Mouse (Mus musculus): Measurements from ENCODE around the gene Serinc1. TPM values are rescaled to one million over a fixed set of nuclear protein-coding genes. Genes with fewer than 3 reads are reported as not detected.

Gene Serinc1
- polyA plus RNA-seq, 1 experiment from 2014 or later, result 80.9 TPM

- peak; percentile 87 for ATAC-seq
- Histone ChIP-seq H3K4me1 (replicated peaks; ENCODE audit: control insufficient read depth, insufficient read depth, low read length) (no peaks in the 10 kb centered on the region), H3K4me3 (ENCODE audit: low read depth, low read length) (peak overlapping the region; percentile 82), H3K27ac (ENCODE audit: low read depth, low read length) (peak overlapping the region; percentile 75), H3K9ac (ENCODE audit: low read depth, low read length) (peak overlapping the region; percentile 85), H3K9me3 (ENCODE audit: control insufficient read depth) (0 out of 2 replicates have a peak, but pooled peaks cover 2% of the 10 kb centered on the region), H3K27me3 (replicated peaks; ENCODE audit: control insufficient read depth, insufficient read depth, low read length) (no peaks in the 10 kb centered on the region), H3K36me3 (ENCODE audit: control insufficient read depth, insufficient read depth) (no peaks in the 10 kb centered on the region), H3K4me2 (replicated peaks; ENCODE audit: low read depth) (peak overlapping the region; percentile 83)
- WGBS, result under 1% methylated on average over 54 of the region's 65 CpGs
- TF ChIP-seq CTCF (IDR thresholded peaks at IDR 0.05; ENCODE audit: low read depth), result no peak
Observed at GRCm38 (mm10) chr10:57486542-57487071, 45.7 kb downstream of the Serinc1 start.

- 0 out of 2 replicates have a peak, but pooled peaks cover 2% of the 10 kb centered on the region for H3K9me3 ChIP-seq (ENCODE audit: control insufficient read depth)
- H3K4me3 ChIP-seq (ENCODE audit: low read depth, low read length), result peak within 1 kb of the TSS; percentile 82
- peak within 1 kb of the TSS; percentile 85 for H3K9ac ChIP-seq (ENCODE audit: low read depth, low read length)
- under 1% methylated on average over 52 of the region's 52 CpGs for WGBS
- H3K27me3 ChIP-seq (replicated peaks; ENCODE audit: control insufficient read depth, insufficient read depth, low read length), result no peaks in the 10 kb centered on the region
- H3K4me2 ChIP-seq (replicated peaks; ENCODE audit: low read depth), result peak within 1 kb of the TSS; percentile 83
- TF ChIP-seq CTCF (IDR thresholded peaks at IDR 0.05; ENCODE audit: low read depth), result no peak
- peak; percentile 100 for ATAC-seq
- no peaks in the 10 kb centered on the region for H3K36me3 ChIP-seq (ENCODE audit: control insufficient read depth, insufficient read depth)
- H3K4me1 ChIP-seq (replicated peaks; ENCODE audit: control insufficient read depth, insufficient read depth, low read length), result no peaks in the 10 kb centered on the region
- peak within 1 kb of the TSS; percentile 75 for H3K27ac ChIP-seq (ENCODE audit: low read depth, low read length)
Observed at GRCm38 (mm10) chr10:57485908-57486541, 46.3 kb downstream of the Serinc1 start, which contains the start of gene Hsf2. Hsf2 (plus strand) TSS chr10:57486385.

- Histone ChIP-seq H3K9ac (ENCODE audit: low read depth, low read length) (no peak overlapping the region), H3K9me3 (ENCODE audit: control insufficient read depth) (0 out of 2 replicates have a peak, but pooled peaks cover 2% of the 10 kb centered on the region), H3K27ac (ENCODE audit: low read depth, low read length) (no peak overlapping the region), H3K4me1 (replicated peaks; ENCODE audit: control insufficient read depth, insufficient read depth, low read length) (no peaks in the 10 kb centered on the region), H3K27me3 (replicated peaks; ENCODE audit: control insufficient read depth, insufficient read depth, low read length) (no peaks in the 10 kb centered on the region), H3K4me3 (ENCODE audit: low read depth, low read length) (no peak overlapping the region), H3K36me3 (ENCODE audit: control insufficient read depth, insufficient read depth) (no peaks in the 10 kb centered on the region), H3K4me2 (replicated peaks; ENCODE audit: low read depth) (no peak overlapping the region)
- no peak for ATAC-seq
- WGBS, result 82% methylated on average over 3 of the region's 3 CpGs
- TF ChIP-seq CTCF (IDR thresholded peaks at IDR 0.05; ENCODE audit: low read depth), result no peak
Observed at GRCm38 (mm10) chr10:57484741-57485140, 47.6 kb downstream of the Serinc1 start.

- ATAC-seq, result no peak
- Histone ChIP-seq H3K4me3 (ENCODE audit: low read depth, low read length) (no peak overlapping the region), H3K9me3 (ENCODE audit: control insufficient read depth) (0 out of 2 replicates have a peak, but pooled peaks cover 2% of the 10 kb centered on the region), H3K9ac (ENCODE audit: low read depth, low read length) (no peak overlapping the region), H3K27ac (ENCODE audit: low read depth, low read length) (no peak overlapping the region), H3K4me2 (replicated peaks; ENCODE audit: low read depth) (no peak overlapping the region), H3K36me3 (ENCODE audit: control insufficient read depth, insufficient read depth) (no peaks in the 10 kb centered on the region), H3K4me1 (replicated peaks; ENCODE audit: control insufficient read depth, insufficient read depth, low read length) (no peaks in the 10 kb centered on the region), H3K27me3 (replicated peaks; ENCODE audit: control insufficient read depth, insufficient read depth, low read length) (no peaks in the 10 kb centered on the region)
- WGBS, result 43% methylated on average over 5 of the region's 5 CpGs
- no peak for TF ChIP-seq CTCF (IDR thresholded peaks at IDR 0.05; ENCODE audit: low read depth)
Observed at GRCm38 (mm10) chr10:57481717-57482116, 50.6 kb downstream of the Serinc1 start.

- WGBS, result 76% methylated on average over 9 of the region's 9 CpGs
- H3K9ac ChIP-seq (ENCODE audit: low read depth, low read length), result no peak overlapping the region
Observed at GRCm38 (mm10) chr10:57477121-57477843, 55.0 kb downstream of the Serinc1 start.

More at GRCm38 (mm10) chr10:57477121-57477843, 55.0 kb downstream of the Serinc1 start:
- no peak overlapping the region for H3K4me3 ChIP-seq (ENCODE audit: low read depth, low read length)
- no peak for TF ChIP-seq CTCF (IDR thresholded peaks at IDR 0.05; ENCODE audit: low read depth)
- no peaks in the 10 kb centered on the region for H3K9me3 ChIP-seq (ENCODE audit: control insufficient read depth)
- no peaks in the 10 kb centered on the region for H3K4me1 ChIP-seq (replicated peaks; ENCODE audit: control insufficient read depth, insufficient read depth, low read length)
- no peak overlapping the region for H3K27ac ChIP-seq (ENCODE audit: low read depth, low read length)
- no peaks in the 10 kb centered on the region for H3K36me3 ChIP-seq (ENCODE audit: control insufficient read depth, insufficient read depth)
- no peak overlapping the region for H3K4me2 ChIP-seq (replicated peaks; ENCODE audit: low read depth)
- no peaks in the 10 kb centered on the region for H3K27me3 ChIP-seq (replicated peaks; ENCODE audit: control insufficient read depth, insufficient read depth, low read length)
- ATAC-seq, result no peak

Other genes starting within 250 kb of the Serinc1 start
- 9.6 and 10.6 TPM in 2 replicates for gene Hsf2, start 46.1 kb downstream of the Serinc1 start, polyA plus RNA-seq (2015; fragmentation: Nextera tagmentation; extraction: Ambion mirVana)
- 2.3 and 3.1 TPM in 2 replicates for gene Pkib, start 99.5 kb upstream of the Serinc1 start, polyA plus RNA-seq (2015; fragmentation: Nextera tagmentation; extraction: Ambion mirVana)